Mouse (Mus musculus) kidney, embryonic 16.5 days (tissue): ENCODE data around the gene Zmynd8. TPM values are rescaled to one million over a fixed set of nuclear protein-coding genes. Genes with fewer than 3 reads are reported as not detected.
A peak's percentile ranks its signal among the peaks of the same experiment; 100 is the strongest.

Experiments
- ATAC-seq: fragments of 200-750 bp; cut with Nextera tagmentation; 2 replicates; pipeline ENCODE4 v1.8.0; 2017; ENCODE audit warnings: moderate TSS enrichment; ENCODE audit not compliant: low FRiP score, low TSS enrichment
- H3K27ac ChIP-seq: fragments of 300-500 bp; sonication (generic); 2 replicates; pipeline ENCODE4 v1.5.1; 2014; ENCODE audit warnings: low read length
- H3K27me3 ChIP-seq: fragments of 300-500 bp; sonication (generic); 2 replicates; pipeline ENCODE4 v1.6.1; 2014; ENCODE audit warnings: low read length, control low read depth, mixed read lengths; ENCODE audit not compliant: insufficient read depth
- H3K36me3 ChIP-seq: fragments of 300-500 bp; sonication (generic); 2 replicates; pipeline ENCODE4 v1.6.1; 2014; ENCODE audit warnings: low read length, control low read depth, mixed read lengths; ENCODE audit not compliant: insufficient read depth
- H3K4me1 ChIP-seq: fragments of 300-500 bp; sonication (generic); 2 replicates; pipeline ENCODE4 v1.6.1; 2014; ENCODE audit warnings: low read length, control low read depth, mixed read lengths; ENCODE audit not compliant: insufficient read depth
- H3K4me2 ChIP-seq: fragments of 300-500 bp; sonication (generic); replicated peaks from 2 replicates; pipeline ENCODE4 v1.6.1; 2014; ENCODE audit warnings: low read depth, low read length
- H3K4me3 ChIP-seq: fragments of 300-500 bp; sonication (generic); 2 replicates; pipeline ENCODE4 v1.5.1; 2014; ENCODE audit warnings: mild to moderate bottlenecking, low read length
- H3K9ac ChIP-seq: fragments of 300-500 bp; sonication (generic); replicated peaks from 2 replicates; pipeline ENCODE4 v1.6.1; 2014; ENCODE audit warnings: low read length
- H3K9me3 ChIP-seq: fragments of 300-500 bp; sonication (generic); 2 replicates; pipeline ENCODE4 v1.6.1; 2016; ENCODE audit warnings: low read length, control low read depth
- WGBS: fragments of 180-500 bp; shearing (Covaris S2); extraction: QIAGEN DNeasy Blood & Tissue Kit; methylation state at CpG from one replicate; pipeline ENCODE4 v1.1.7; 2014; 5-methylcytosine and 5-hydroxymethylcytosine counted together
- polyA plus RNA-seq: library from polyadenylated mRNA; unstranded; fragments of >200 nt; fragmentation: Nextera tagmentation; extraction: Ambion mirVana; gene quantifications from 2 replicates; pipeline ENCODE4 v1.2.1, GENCODE M21; 2015

Zmynd8 gene
- polyA plus RNA-seq, 1 experiment from 2014 or later, result 58.2 TPM

DNA sequence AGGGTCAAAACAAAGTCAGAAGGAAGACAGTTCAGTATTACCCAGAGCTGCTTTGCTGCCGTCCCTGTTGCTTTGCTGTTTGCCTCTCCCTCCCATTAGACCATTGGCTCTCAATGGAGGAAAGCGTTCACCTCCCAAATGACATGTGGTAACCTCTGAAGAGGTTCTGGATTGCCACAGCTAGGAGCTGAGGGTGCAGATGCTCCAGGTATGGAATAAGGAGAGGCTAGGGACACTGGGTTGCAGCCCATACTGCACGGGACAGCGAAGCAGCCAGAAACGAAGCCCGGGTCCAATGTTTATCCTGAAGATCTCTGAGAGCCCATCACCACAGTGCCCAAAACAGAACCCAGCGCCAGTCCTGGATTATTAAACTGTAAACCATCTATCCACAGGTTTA lies 9.6 kb downstream of the Zmynd8 start:
- no peak overlapping the region for H3K4me2 ChIP-seq
- peak overlapping the region; percentile 100 for H3K27ac ChIP-seq
- 67% methylated on average over 7 of the region's 7 CpGs for WGBS
- ATAC-seq, result no peak
- no peak overlapping the region for H3K4me3 ChIP-seq
- no peaks in the 10 kb centered on the region for H3K9me3 ChIP-seq
- H3K27me3 ChIP-seq, result no peaks in the 10 kb centered on the region
- no peaks in the 10 kb centered on the region for H3K36me3 ChIP-seq
- peaks cover 58% of the 10 kb centered on the region for H3K4me1 ChIP-seq
- peak overlapping the region; percentile 49; the same call in 1 of the 2 replicates for H3K9ac ChIP-seq

DNA sequence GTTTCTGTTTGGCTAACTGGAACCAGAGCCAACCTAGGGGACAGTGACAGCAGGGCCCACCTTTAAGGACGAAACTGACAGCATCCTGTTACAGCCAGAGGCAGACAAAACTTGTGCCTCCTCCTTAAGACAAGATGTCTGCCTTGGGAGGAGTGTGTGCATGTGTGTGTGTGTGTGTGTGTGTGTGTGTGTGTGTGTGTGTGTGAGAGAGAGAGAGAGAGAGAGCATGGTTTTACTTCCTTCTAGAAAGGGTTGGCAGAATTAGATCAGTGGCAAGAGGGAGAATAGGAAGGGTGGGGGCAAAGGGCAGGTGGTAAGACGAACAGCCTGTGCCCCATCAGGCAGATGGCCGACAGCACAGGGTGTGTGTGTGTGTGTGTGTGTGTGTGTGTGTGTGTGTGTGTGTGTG lies 10.0 kb downstream of the Zmynd8 start:
- Histone ChIP-seq H3K27me3 (no peaks in the 10 kb centered on the region), H3K27ac (peak overlapping the region; percentile 100), H3K9ac (peak overlapping the region; percentile 74), H3K4me1 (peaks cover 62% of the 10 kb centered on the region), H3K36me3 (no peaks in the 10 kb centered on the region), H3K4me2 (no peak overlapping the region), H3K9me3 (no peaks in the 10 kb centered on the region), H3K4me3 (no peak overlapping the region)
- WGBS, result 23% methylated on average over 3 of the region's 3 CpGs
- ATAC-seq, result no peak

DNA sequence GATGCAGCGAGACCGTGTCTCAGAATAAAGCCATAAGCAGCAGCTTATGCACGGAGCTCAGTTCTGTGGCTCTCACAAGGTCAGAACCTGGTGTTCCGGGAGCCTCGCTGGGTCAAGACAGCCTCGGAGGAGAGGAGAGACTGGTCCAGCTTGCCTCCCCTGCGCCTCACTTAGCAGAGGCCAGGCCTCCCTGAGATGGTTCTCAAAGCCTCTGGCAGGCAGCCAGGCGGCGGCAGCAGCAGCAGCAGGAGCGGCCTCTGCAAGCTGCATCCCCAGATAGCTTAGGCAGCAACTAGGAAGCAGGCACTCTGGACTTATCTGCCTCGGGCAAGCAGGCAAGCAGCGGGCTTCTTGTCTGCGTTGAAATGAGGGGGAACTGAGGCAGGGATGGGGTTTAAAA lies 10.4 kb downstream of the Zmynd8 start:
- no peak overlapping the region for H3K4me3 ChIP-seq
- no peak overlapping the region for H3K4me2 ChIP-seq
- peak overlapping the region; percentile 100 for H3K27ac ChIP-seq
- 14% methylated on average over 13 of the region's 13 CpGs for WGBS
- no peaks in the 10 kb centered on the region for H3K9me3 ChIP-seq
- H3K4me1 ChIP-seq, result peaks cover 67% of the 10 kb centered on the region
- peak overlapping the region; percentile 74 for H3K9ac ChIP-seq
- H3K27me3 ChIP-seq, result no peaks in the 10 kb centered on the region
- no peaks in the 10 kb centered on the region for H3K36me3 ChIP-seq
- peak; percentile 43 for ATAC-seq

DNA sequence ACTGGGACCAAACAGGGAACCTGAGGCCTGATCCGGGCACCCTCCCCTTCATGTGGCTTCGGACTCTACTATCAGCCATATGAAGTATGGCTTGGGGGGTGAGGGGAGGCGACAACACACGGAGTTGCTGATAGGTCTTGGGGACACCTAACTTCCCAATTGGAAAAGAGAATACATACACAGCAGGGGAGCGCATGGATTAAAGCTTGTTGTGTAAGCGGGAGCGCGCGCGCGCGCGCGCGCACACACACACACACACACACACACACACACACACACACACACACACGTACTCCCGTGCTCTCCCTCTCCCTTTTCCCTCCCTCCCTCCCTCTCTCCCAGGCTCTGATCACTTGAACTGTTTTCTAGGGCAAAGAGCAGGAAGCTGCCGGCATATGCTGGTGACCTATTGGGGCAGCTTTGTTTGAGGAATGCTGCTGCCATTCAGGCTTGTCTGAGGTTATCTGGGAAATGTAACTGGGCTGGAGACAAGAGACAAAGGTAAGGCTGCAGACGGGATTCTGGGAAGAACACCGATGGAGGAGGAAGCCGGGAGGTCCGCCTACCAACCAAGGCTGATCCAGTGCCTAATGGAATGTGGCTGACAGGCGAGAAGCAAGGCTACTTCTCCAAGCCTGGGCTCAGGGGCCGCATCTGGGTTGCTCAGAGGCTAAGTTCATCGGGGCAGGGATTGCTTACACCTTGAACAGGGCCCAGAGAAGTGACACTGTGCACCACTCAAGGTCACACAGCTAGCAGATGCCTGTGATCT lies 11.8 kb downstream of the Zmynd8 start:
- 0 out of 2 replicates have a peak overlapping the region, but pooled peaks have one; percentile 6 for H3K4me3 ChIP-seq
- H3K4me2 ChIP-seq, result peak overlapping the region; percentile 17; the same call in 1 of the 2 replicates
- no peaks in the 10 kb centered on the region for H3K9me3 ChIP-seq
- peaks cover 80% of the 10 kb centered on the region for H3K4me1 ChIP-seq
- peak overlapping the region; percentile 100 for H3K27ac ChIP-seq
- ATAC-seq, result peak; percentile 13; the same call in 1 of the 2 replicates
- peak overlapping the region; percentile 74 for H3K9ac ChIP-seq
- WGBS, result 6% methylated on average over 23 of the region's 25 CpGs
- H3K27me3 ChIP-seq, result no peaks in the 10 kb centered on the region
- H3K36me3 ChIP-seq, result no peaks in the 10 kb centered on the region

DNA sequence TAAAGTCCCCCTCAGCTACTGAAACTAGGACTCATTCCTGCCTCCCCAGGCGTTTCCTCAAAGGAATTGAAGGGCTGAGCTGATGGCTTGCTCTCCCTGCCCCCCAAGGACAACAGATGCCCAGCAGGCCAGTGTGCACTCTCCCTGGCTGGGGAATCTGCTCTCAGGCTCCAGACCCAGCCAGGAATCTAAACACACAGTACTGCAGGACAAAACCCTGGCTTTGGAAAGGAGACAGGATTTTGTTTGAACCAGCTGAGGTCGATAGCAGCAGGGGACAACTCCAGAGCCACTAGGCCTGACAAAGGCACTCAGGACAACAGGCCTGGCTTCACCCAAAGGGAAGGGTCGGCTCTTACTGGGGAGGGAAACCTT lies 12.3 kb downstream of the Zmynd8 start:
- ATAC-seq, result peak; percentile 21; the same call in 1 of the 2 replicates
- Histone ChIP-seq H3K4me2 (peak overlapping the region; percentile 11; the same call in 1 of the 2 replicates), H3K4me3 (no peak overlapping the region), H3K27ac (peak overlapping the region; percentile 100), H3K27me3 (no peaks in the 10 kb centered on the region), H3K36me3 (no peaks in the 10 kb centered on the region), H3K9ac (peak overlapping the region; percentile 74), H3K4me1 (peaks cover 86% of the 10 kb centered on the region), H3K9me3 (no peaks in the 10 kb centered on the region)
- WGBS, result 10% methylated on average over 3 of the region's 3 CpGs

DNA sequence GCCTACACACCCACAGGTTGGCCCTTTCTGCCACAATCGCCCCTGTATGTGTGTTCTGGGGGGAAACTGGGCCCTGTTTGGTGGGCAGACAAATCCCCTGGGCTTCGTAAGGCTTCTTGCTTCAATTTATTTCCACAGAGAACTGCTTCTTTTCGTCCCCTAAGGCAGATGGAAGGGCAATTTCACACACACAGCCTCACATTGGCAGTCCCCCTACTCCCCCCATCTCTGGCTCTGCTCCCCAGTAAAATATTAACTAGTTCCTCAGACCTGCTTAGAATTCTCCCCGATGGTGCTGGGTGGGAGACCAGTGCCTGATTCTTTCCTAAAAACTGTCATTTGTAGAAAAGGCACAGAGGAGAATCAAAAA lies 12.9 kb downstream of the Zmynd8 start:
- 0 out of 2 replicates have a peak overlapping the region, but pooled peaks have one; percentile 11 for H3K4me2 ChIP-seq
- no peak overlapping the region for H3K4me3 ChIP-seq
- WGBS, result 31% methylated on average over 4 of the region's 4 CpGs
- peaks cover 91% of the 10 kb centered on the region for H3K4me1 ChIP-seq
- peak overlapping the region; percentile 100 for H3K27ac ChIP-seq
- no peak for ATAC-seq
- H3K27me3 ChIP-seq, result no peaks in the 10 kb centered on the region
- peak overlapping the region; percentile 74 for H3K9ac ChIP-seq
- H3K36me3 ChIP-seq, result no peaks in the 10 kb centered on the region
- H3K9me3 ChIP-seq, result no peaks in the 10 kb centered on the region

DNA sequence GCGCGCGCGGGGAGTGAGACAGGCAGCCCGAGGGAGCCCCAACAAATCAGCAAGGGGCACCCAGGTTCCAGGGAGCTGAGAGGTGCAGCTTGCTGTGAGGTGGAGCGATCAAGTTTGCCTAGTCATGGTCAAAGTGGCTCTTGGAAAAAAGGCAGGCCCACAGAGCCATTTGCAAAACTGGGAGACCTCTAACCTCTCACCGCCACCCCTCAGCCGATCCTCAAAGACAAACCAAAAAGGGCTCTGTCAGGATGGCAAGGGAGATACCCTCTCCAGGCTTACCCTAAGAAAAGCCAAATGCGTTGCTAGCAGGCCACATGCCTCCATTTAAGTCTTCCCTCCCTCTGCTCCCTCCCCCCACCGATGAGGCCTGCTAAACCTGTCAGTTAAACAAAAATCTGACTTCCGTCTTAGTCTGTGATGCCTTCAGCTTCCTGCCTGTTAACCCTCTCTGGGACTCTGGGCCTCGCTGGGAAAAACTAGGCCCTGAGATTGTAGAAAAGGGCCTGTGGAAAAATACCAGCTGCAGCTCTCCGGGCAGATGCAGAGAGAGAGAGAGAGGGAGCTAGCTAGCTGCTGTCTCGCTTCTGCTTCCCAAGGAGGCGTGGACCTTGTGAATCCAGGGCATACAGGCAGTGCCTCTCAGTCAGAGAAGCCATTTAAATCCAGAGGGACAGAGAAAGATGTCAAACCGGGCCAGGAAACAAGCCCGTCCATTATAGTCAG lies 13.4 kb downstream of the Zmynd8 start:
- Histone ChIP-seq H3K4me1 (peaks cover 97% of the 10 kb centered on the region), H3K4me2 (peak overlapping the region; percentile 48), H3K9me3 (no peaks in the 10 kb centered on the region), H3K27me3 (no peaks in the 10 kb centered on the region), H3K27ac (peak overlapping the region; percentile 100), H3K36me3 (no peaks in the 10 kb centered on the region), H3K9ac (peak overlapping the region; percentile 74), H3K4me3 (0 out of 2 replicates have a peak overlapping the region, but pooled peaks have one; percentile 6)
- ATAC-seq, result peak; percentile 49
- WGBS, result 5% methylated on average over 17 of the region's 17 CpGs

DNA sequence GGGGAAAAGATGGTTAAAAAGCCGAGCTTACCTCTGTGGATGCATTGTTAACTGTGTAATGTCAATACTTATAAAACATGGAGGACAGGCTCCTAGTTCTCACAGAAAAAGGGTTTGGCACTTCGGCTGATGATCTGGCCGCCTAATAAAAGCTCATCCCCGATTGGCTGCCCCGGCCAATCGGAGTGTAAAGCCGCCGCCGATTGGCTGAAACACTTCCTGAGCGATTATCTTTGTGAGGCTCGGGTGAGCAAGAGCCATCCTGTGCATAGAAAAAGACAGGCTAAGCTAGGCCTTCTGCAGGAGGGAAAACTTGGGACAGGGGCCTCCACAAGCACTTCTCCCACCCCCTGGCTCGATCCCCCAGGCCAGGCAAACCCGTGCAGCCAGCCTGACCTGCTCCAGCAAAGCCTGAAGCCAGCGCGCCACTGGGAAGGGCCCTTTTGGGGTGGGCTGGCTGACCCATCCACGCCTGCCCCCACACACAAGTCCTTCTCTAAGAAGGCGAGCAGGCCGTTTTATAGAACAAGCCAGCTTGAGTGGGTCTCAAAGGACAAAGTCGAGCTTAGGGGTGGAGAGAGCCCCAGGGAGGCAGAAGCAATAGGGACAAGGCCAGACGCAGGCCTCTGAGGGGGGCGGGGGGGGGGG lies 14.1 kb downstream of the Zmynd8 start:
- Histone ChIP-seq H3K4me3 (peak overlapping the region; percentile 39), H3K9ac (peak overlapping the region; percentile 86), H3K27ac (peak overlapping the region; percentile 100), H3K4me2 (peak overlapping the region; percentile 80), H3K27me3 (no peaks in the 10 kb centered on the region), H3K9me3 (no peaks in the 10 kb centered on the region), H3K36me3 (no peaks in the 10 kb centered on the region), H3K4me1 (peaks cover 97% of the 10 kb centered on the region)
- peak; percentile 52 for ATAC-seq
- 4% methylated on average over 20 of the region's 21 CpGs for WGBS

DNA sequence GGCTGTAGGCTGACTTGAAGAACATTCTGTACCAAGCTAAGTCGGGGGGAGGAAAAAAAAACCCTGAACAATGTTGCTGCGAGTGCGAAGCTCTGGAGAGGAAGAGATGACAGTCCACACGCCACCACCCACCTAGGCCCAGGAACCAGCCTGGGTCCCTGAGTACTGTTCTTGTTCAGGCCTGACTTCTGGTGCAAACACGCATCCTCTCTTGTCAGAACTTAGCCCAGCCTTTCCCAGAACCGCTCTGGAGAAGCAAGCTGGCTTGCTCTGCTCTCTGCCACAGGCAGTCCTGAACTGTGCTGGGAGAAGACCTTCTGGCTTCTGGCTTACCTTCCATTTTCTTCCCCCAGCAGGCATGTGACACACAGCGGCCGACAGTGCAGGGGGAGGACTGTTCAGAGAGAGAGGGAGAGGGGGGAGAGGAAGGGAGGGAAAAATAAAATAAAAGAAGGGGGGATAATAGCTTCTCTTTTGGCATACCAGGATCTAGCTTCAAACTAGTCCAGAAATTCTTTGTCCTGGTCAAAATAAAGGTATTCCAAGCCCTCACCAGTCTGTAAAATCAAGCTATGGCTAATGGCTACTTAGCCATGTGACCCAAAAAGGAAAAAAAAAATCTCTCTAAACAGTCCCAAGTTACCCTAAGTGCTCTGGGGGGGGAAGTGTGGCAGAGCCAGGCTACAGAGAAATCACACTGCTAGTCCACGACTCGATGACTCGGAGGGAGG lies 14.8 kb downstream of the Zmynd8 start:
- Histone ChIP-seq H3K4me3 (peak overlapping the region; percentile 39), H3K27me3 (no peaks in the 10 kb centered on the region), H3K36me3 (no peaks in the 10 kb centered on the region), H3K9me3 (no peaks in the 10 kb centered on the region), H3K4me1 (peaks cover 97% of the 10 kb centered on the region), H3K4me2 (peak overlapping the region; percentile 80), H3K9ac (peak overlapping the region; percentile 86), H3K27ac (peak overlapping the region; percentile 100)
- ATAC-seq, result no peak
- WGBS, result 10% methylated on average over 11 of the region's 11 CpGs
